Mouse (Mus musculus) bone marrow, adult 2 months (tissue): ENCODE data around the gene Samd4.

Experiments used
- CTCF ChIP-seq: fragments of 200-500 bp; IDR thresholded peaks from 2 replicates; pipeline ENCODE4 v1.5.1; 2011; ENCODE audit warnings: low read length, control low read depth; ENCODE audit not compliant: control insufficient read depth, insufficient read depth
- POLR2A ChIP-seq: fragments of 200-500 bp; IDR thresholded peaks from 2 replicates; pipeline ENCODE4 v1.6.1; 2011; ENCODE audit warnings: low read depth, mild to moderate bottlenecking, control low read depth, low read length, borderline replicate concordance; ENCODE audit not compliant: control insufficient read depth

GRCm38 (mm10) chr14:47077576-47077970, 194.9 kb downstream of the Samd4 start:
- TF ChIP-seq CTCF (no peak), POLR2A (no peak)
